Mouse (Mus musculus): ENCODE measurements around the gene Ifi27l2b. TPM values are rescaled to one million over a fixed set of nuclear protein-coding genes. Genes with fewer than 3 reads are reported as not detected.
"Not testable (repeated sequence)": the region's sequence is repeated elsewhere in the genome, so short reads cannot be mapped to it uniquely, and the experiment has no call there.

Gene Ifi27l2b
- polyA plus RNA-seq, 1 experiment from 2014 or later, result not detected

- Histone ChIP-seq H3K36me3 (ENCODE audit: control insufficient read depth, insufficient read depth, low read length) (no peaks in the 10 kb centered on the region), H3K4me2 (no peak overlapping the region), H3K4me1 (ENCODE audit: control insufficient read depth, insufficient read depth, low read length) (no peaks in the 10 kb centered on the region), H3K9me3 (ENCODE audit: control insufficient read depth, low read length) (no peaks in the 10 kb centered on the region), H3K9ac (ENCODE audit: low read length) (no peak overlapping the region), H3K27me3 (ENCODE audit: control insufficient read depth, insufficient read depth, low read length) (no peaks in the 10 kb centered on the region), H3K4me3 (ENCODE audit: low read depth, low read length) (no peak overlapping the region), H3K27ac (ENCODE audit: low read depth, low read length) (no peak overlapping the region)
- no peak for DNase-seq (ENCODE audit: low spot score, missing footprints)
- ATAC-seq (ENCODE audit: low FRiP score), result no peak
- 79% methylated on average over 4 of the region's 4 CpGs for WGBS
Observed at GRCm38 (mm10) chr12:103487276-103487675, 30.3 kb upstream of the Ifi27l2b start.

DNA sequence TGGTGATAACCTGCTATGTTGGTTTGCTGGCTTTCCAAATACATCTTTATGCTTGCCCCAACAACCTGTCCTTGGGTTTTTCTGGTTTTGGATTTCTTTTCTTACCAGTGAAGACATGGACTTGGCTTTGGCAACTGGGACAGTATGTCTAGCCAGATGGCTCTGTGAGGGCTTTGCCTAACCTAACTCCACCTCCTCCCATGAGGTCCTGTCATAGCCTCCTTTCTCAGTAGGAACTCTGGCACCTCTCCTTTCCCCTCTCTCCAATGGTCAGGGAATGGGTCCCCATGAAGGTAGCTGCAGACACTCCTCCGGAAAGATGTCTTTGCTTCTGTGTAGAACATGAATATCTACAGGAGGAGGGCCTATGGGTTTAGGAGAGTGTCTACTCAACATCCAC is 29.7 kb upstream of the Ifi27l2b start:
- DNase-seq (ENCODE audit: low spot score, missing footprints) (no peak), ATAC-seq (ENCODE audit: low FRiP score) (no peak)
- Histone ChIP-seq H3K9me3 (ENCODE audit: control insufficient read depth, low read length) (no peaks in the 10 kb centered on the region), H3K27me3 (ENCODE audit: control insufficient read depth, insufficient read depth, low read length) (no peaks in the 10 kb centered on the region), H3K27ac (ENCODE audit: low read depth, low read length) (no peak overlapping the region), H3K4me1 (ENCODE audit: control insufficient read depth, insufficient read depth, low read length) (no peaks in the 10 kb centered on the region), H3K36me3 (ENCODE audit: control insufficient read depth, insufficient read depth, low read length) (no peaks in the 10 kb centered on the region), H3K4me3 (ENCODE audit: low read depth, low read length) (no peak overlapping the region), H3K9ac (ENCODE audit: low read length) (no peak overlapping the region), H3K4me2 (no peak overlapping the region)
- 77% methylated on average over 1 of the region's 1 CpGs for WGBS

GRCm38 (mm10) chr12:103484200-103484972 is 27.4 kb upstream of the Ifi27l2b start:
- H3K4me2 ChIP-seq; H3K9me3 ChIP-seq (ENCODE audit: control insufficient read depth, low read length); H3K36me3 ChIP-seq (ENCODE audit: control insufficient read depth, insufficient read depth, low read length); DNase-seq (ENCODE audit: low spot score, missing footprints); H3K4me1 ChIP-seq (ENCODE audit: control insufficient read depth, insufficient read depth, low read length); H3K9ac ChIP-seq (ENCODE audit: low read length); ATAC-seq (ENCODE audit: low FRiP score); H3K4me3 ChIP-seq (ENCODE audit: low read depth, low read length); H3K27me3 ChIP-seq (ENCODE audit: control insufficient read depth, insufficient read depth, low read length); H3K27ac ChIP-seq (ENCODE audit: low read depth, low read length): not testable (repeated sequence)
- 73% methylated on average over 9 of the region's 9 CpGs for WGBS

GRCm38 (mm10) chr12:103482781-103483180 is 25.8 kb upstream of the Ifi27l2b start:
- no peak overlapping the region for H3K9ac ChIP-seq (ENCODE audit: low read length)
- no peak overlapping the region for H3K4me3 ChIP-seq (ENCODE audit: low read depth, low read length)
- H3K27ac ChIP-seq (ENCODE audit: low read depth, low read length), result no peak overlapping the region
- H3K4me1 ChIP-seq (ENCODE audit: control insufficient read depth, insufficient read depth, low read length), result no peaks in the 10 kb centered on the region
- ATAC-seq (ENCODE audit: low FRiP score), result no peak
- no peaks in the 10 kb centered on the region for H3K9me3 ChIP-seq (ENCODE audit: control insufficient read depth, low read length)
- no peaks in the 10 kb centered on the region for H3K27me3 ChIP-seq (ENCODE audit: control insufficient read depth, insufficient read depth, low read length)
- no peak overlapping the region for H3K4me2 ChIP-seq
- no peak for DNase-seq (ENCODE audit: low spot score, missing footprints)
- 77% methylated on average over 2 of the region's 2 CpGs for WGBS
- no peaks in the 10 kb centered on the region for H3K36me3 ChIP-seq (ENCODE audit: control insufficient read depth, insufficient read depth, low read length)

DNA sequence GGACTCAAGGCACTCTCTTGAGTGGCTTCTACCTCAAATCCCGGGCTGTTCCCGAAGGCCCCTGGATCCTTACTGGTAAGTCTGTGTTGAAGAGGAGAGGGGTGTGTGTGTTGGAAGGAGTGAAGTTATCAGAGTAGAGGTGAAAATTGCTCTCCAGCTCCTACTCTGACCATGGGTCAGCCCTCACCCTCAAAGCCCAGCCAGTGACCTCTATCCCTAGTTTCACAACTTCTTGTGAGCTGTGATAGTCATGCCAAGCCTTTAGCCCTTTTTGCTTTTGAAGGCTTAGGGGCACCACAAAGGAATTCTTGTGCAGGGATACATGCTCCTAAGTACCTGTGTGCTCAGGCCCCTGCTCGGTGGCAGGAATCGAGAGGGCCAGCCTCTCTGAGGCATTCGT is 24.6 kb upstream of the Ifi27l2b start:
- Histone ChIP-seq H3K27me3 (ENCODE audit: control insufficient read depth, insufficient read depth, low read length) (no peaks in the 10 kb centered on the region), H3K4me1 (ENCODE audit: control insufficient read depth, insufficient read depth, low read length) (no peaks in the 10 kb centered on the region), H3K4me2 (no peak overlapping the region), H3K27ac (ENCODE audit: low read depth, low read length) (no peak overlapping the region), H3K9ac (ENCODE audit: low read length) (no peak overlapping the region), H3K4me3 (ENCODE audit: low read depth, low read length) (no peak overlapping the region), H3K36me3 (ENCODE audit: control insufficient read depth, insufficient read depth, low read length) (no peaks in the 10 kb centered on the region), H3K9me3 (ENCODE audit: control insufficient read depth, low read length) (no peaks in the 10 kb centered on the region)
- no peak for DNase-seq (ENCODE audit: low spot score, missing footprints)
- 84% methylated on average over 5 of the region's 5 CpGs for WGBS
- ATAC-seq (ENCODE audit: low FRiP score), result no peak

- no peaks in the 10 kb centered on the region for H3K9me3 ChIP-seq (ENCODE audit: control insufficient read depth, low read length)
- no peak overlapping the region for H3K9ac ChIP-seq (ENCODE audit: low read length)
- H3K4me3 ChIP-seq (ENCODE audit: low read depth, low read length), result no peak overlapping the region
- H3K36me3 ChIP-seq (ENCODE audit: control insufficient read depth, insufficient read depth, low read length), result no peaks in the 10 kb centered on the region
- WGBS, result 76% methylated on average over 7 of the region's 7 CpGs
- no peak for DNase-seq (ENCODE audit: low spot score, missing footprints)
- H3K4me2 ChIP-seq, result no peak overlapping the region
- H3K27me3 ChIP-seq (ENCODE audit: control insufficient read depth, insufficient read depth, low read length), result no peaks in the 10 kb centered on the region
- no peak for ATAC-seq (ENCODE audit: low FRiP score)
- H3K4me1 ChIP-seq (ENCODE audit: control insufficient read depth, insufficient read depth, low read length), result no peaks in the 10 kb centered on the region
- H3K27ac ChIP-seq (ENCODE audit: low read depth, low read length), result no peak overlapping the region
Observed at GRCm38 (mm10) chr12:103477461-103478015, 20.5 kb upstream of the Ifi27l2b start.

GRCm38 (mm10) chr12:103476779-103477389 is 19.9 kb upstream of the Ifi27l2b start:
- WGBS, result 83% methylated on average over 1 of the region's 1 CpGs
- DNase-seq (ENCODE audit: low spot score, missing footprints), result no peak

GRCm38 (mm10) chr12:103474481-103474880 is 17.5 kb upstream of the Ifi27l2b start:
- DNase-seq (ENCODE audit: low spot score, missing footprints) (no peak), ATAC-seq (ENCODE audit: low FRiP score) (no peak)
- Histone ChIP-seq H3K9me3 (ENCODE audit: control insufficient read depth, low read length) (no peaks in the 10 kb centered on the region), H3K36me3 (ENCODE audit: control insufficient read depth, insufficient read depth, low read length) (no peaks in the 10 kb centered on the region), H3K9ac (ENCODE audit: low read length) (no peak overlapping the region), H3K4me1 (ENCODE audit: control insufficient read depth, insufficient read depth, low read length) (no peaks in the 10 kb centered on the region), H3K4me2 (no peak overlapping the region), H3K4me3 (ENCODE audit: low read depth, low read length) (no peak overlapping the region), H3K27ac (ENCODE audit: low read depth, low read length) (no peak overlapping the region), H3K27me3 (ENCODE audit: control insufficient read depth, insufficient read depth, low read length) (no peaks in the 10 kb centered on the region)
- 43% methylated on average over 2 of the region's 2 CpGs for WGBS

More at GRCm38 (mm10) chr12:103476779-103477389, 19.9 kb upstream of the Ifi27l2b start:
- Histone ChIP-seq H3K9ac (ENCODE audit: low read length) (no peak overlapping the region), H3K36me3 (ENCODE audit: control insufficient read depth, insufficient read depth, low read length) (no peaks in the 10 kb centered on the region), H3K27ac (ENCODE audit: low read depth, low read length) (no peak overlapping the region), H3K4me2 (no peak overlapping the region), H3K4me1 (ENCODE audit: control insufficient read depth, insufficient read depth, low read length) (no peaks in the 10 kb centered on the region), H3K9me3 (ENCODE audit: control insufficient read depth, low read length) (no peaks in the 10 kb centered on the region), H3K27me3 (ENCODE audit: control insufficient read depth, insufficient read depth, low read length) (no peaks in the 10 kb centered on the region), H3K4me3 (ENCODE audit: low read depth, low read length) (no peak overlapping the region)
- ATAC-seq (ENCODE audit: low FRiP score), result no peak

DNA sequence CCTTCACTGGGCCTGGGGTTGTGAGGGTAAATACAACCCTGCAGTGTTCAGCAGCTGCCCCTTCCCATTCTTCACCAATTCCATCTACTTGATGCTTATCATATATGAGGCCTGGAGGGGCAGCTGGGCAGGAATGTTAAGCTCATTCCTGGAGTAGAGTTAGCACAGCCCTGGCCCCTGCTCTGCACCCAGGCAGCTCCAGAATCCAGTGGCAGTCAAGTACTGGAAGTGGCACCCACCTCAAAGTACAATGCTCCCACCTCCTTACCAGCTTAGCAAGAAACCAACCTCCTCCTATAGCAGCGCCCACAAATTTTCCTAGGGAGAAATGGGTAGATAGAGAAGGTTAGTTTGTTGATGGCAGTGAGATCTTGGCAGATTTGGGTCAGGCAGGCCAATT is 296 bp downstream of the Ifi27l2b start:
- not testable (repeated sequence) for ATAC-seq (ENCODE audit: low FRiP score); H3K4me2 ChIP-seq
- no CpG with 5 or more reads among the region's 1 CpGs for WGBS

More for the DNA sequence above, 296 bp downstream of the Ifi27l2b start:
- H3K9ac ChIP-seq (ENCODE audit: low read length); H3K4me1 ChIP-seq (ENCODE audit: control insufficient read depth, insufficient read depth, low read length); H3K36me3 ChIP-seq (ENCODE audit: control insufficient read depth, insufficient read depth, low read length); H3K27ac ChIP-seq (ENCODE audit: low read depth, low read length); H3K9me3 ChIP-seq (ENCODE audit: control insufficient read depth, low read length); H3K27me3 ChIP-seq (ENCODE audit: control insufficient read depth, insufficient read depth, low read length); DNase-seq (ENCODE audit: low spot score, missing footprints); H3K4me3 ChIP-seq (ENCODE audit: low read depth, low read length): not testable (repeated sequence)
